Mouse (Mus musculus) liver, embryonic 14.5 days (tissue): Measurements from ENCODE around the gene Hoxd9. TPM values are rescaled to one million over a fixed set of nuclear protein-coding genes. Genes with fewer than 3 reads are reported as not detected.

Source experiments
- ATAC-seq: fragments of 200-750 bp; cut with Nextera tagmentation; 2 replicates; pipeline ENCODE4 v1.8.0; 2017; ENCODE audit warnings: moderate number of reproducible peaks, mild to moderate bottlenecking, moderate library complexity; ENCODE audit not compliant: insufficient read depth
- DNase-seq, 3 experiments: peaks; one replicate each; pipeline ENCODE4 v3.0.0-alpha.2; 2012 to 2013; ENCODE audit warnings: low read depth in 3 of 3, low spot score in 3 of 3
- H3K27ac ChIP-seq: fragments of 300-500 bp; sonication (generic); 2 replicates; pipeline ENCODE4 v1.5.1; 2014; ENCODE audit warnings: moderate library complexity, mild to moderate bottlenecking, control low read depth, inconsistent platforms
- H3K27me3 ChIP-seq: fragments of 300-500 bp; sonication (generic); 2 replicates; pipeline ENCODE4 v1.6.1; 2014; ENCODE audit warnings: mild to moderate bottlenecking, low read length, moderate library complexity; ENCODE audit not compliant: control insufficient read depth, insufficient read depth
- H3K36me3 ChIP-seq: fragments of 300-500 bp; sonication (generic); replicated peaks from 2 replicates; pipeline ENCODE4 v1.6.1; 2014; ENCODE audit warnings: low read depth; ENCODE audit not compliant: control insufficient read depth, insufficient read depth
- H3K4me1 ChIP-seq, 2 experiments: fragments of 200-500 bp in 1 of 2; fragments of 300-500 bp in 1 of 2; sonication (generic) in 1 of 2; replicated peaks; 2 replicates each; pipeline ENCODE4 v1.6.1; 2012 to 2014; ENCODE audit warnings: antibody characterized with exemption in 1 of 2, inconsistent platforms in 1 of 2, low read length in 1 of 2; ENCODE audit not compliant: control insufficient read depth in 2 of 2, insufficient read depth in 2 of 2
- H3K4me2 ChIP-seq: fragments of 300-500 bp; sonication (generic); 2 replicates; pipeline ENCODE4 v1.6.1; 2014; ENCODE audit warnings: low read depth, mild to moderate bottlenecking, control low read depth, moderate library complexity
- H3K4me3 ChIP-seq, 2 experiments: fragments of 200-500 bp in 1 of 2; fragments of 300-500 bp in 1 of 2; sonication (generic) in 1 of 2; 2 replicates each; pipeline ENCODE4 v1.5.1; 2012 to 2014; ENCODE audit warnings: low read depth in 2 of 2, low read length in 2 of 2, mild to moderate bottlenecking in 2 of 2, control low read depth in 1 of 2, inconsistent platforms in 1 of 2, moderate library complexity in 1 of 2; ENCODE audit not compliant: insufficient read depth in 1 of 2
- H3K9ac ChIP-seq: fragments of 300-500 bp; sonication (generic); replicated peaks from 2 replicates; pipeline ENCODE4 v1.6.1; 2014; ENCODE audit warnings: mild to moderate bottlenecking, control low read depth, moderate library complexity
- H3K9me3 ChIP-seq: fragments of 300-500 bp; sonication (generic); 2 replicates; pipeline ENCODE4 v1.6.1; 2016; ENCODE audit warnings: low read length, mixed read lengths; ENCODE audit not compliant: control insufficient read depth
- CTCF ChIP-seq: IDR thresholded peaks from 2 replicates; pipeline ENCODE4 v1.5.1; 2016; ENCODE audit warnings: antibody characterized with exemption, low read depth, control low read depth
- EP300 ChIP-seq: IDR thresholded peaks from 2 replicates; pipeline ENCODE4 v1.6.1; 2016; ENCODE audit warnings: antibody characterized with exemption, low read depth
- WGBS: fragments of 180-500 bp; shearing (Covaris S2); extraction: QIAGEN DNeasy Blood & Tissue Kit; methylation state at CpG from one replicate; pipeline ENCODE4 v1.1.7; 2014; ENCODE audit not compliant: insufficient replicate concordance; 5-methylcytosine and 5-hydroxymethylcytosine counted together
- polyA plus RNA-seq, 2 experiments: library from polyadenylated mRNA; depleted of rRNA in 1 of 2; stranded (reverse) in 1 of 2; unstranded in 1 of 2; fragments of >200 nt; fragmentation: Nextera tagmentation in 1 of 2; extraction: Ambion mirVana in 1 of 2; gene quantifications; 2 replicates each; pipeline versions ENCODE4 v1.2.1 to v1.2.3; 2012 to 2014

The Hoxd9 gene
- polyA plus RNA-seq, 2 experiments: 0.03 TPM; not detected in 1

- no peak for DNase-seq
- WGBS: 1% methylated on average over 47 of the region's 47 CpGs
- ATAC-seq: no peak
- peaks cover 100% of the 10 kb centered on the region for H3K27me3 ChIP-seq
- no peaks in the 10 kb centered on the region for H3K9me3 ChIP-seq
- H3K27ac ChIP-seq: no peak overlapping the region
- no peak overlapping the region for H3K4me2 ChIP-seq
- H3K9ac ChIP-seq: no peak overlapping the region
- H3K4me3 ChIP-seq: no peak overlapping the region
- TF ChIP-seq CTCF: no peak
- TF ChIP-seq EP300: no peak
- no peaks in the 10 kb centered on the region for H3K4me1 ChIP-seq
- H3K36me3 ChIP-seq: no peaks in the 10 kb centered on the region
Observed at GRCm38 (mm10) chr2:74658667-74659371, 38.7 kb upstream of the Hoxd9 start.

GRCm38 (mm10) chr2:74659507-74660005 lies 38.0 kb upstream of the Hoxd9 start, which contains the start of gene Evx2:
Evx2 (minus strand) TSS chr2:74659557.
- 5% methylated on average over 28 of the region's 28 CpGs for WGBS

GRCm38 (mm10) chr2:74660421-74661375 lies 36.8 kb upstream of the Hoxd9 start:
- H3K4me3 ChIP-seq: no peak overlapping the region
- no peak for DNase-seq
- no peak overlapping the region for H3K9ac ChIP-seq
- H3K27me3 ChIP-seq: peaks cover 99% of the 10 kb centered on the region
- no peak for TF ChIP-seq CTCF
- TF ChIP-seq EP300: no peak
- H3K4me2 ChIP-seq: no peak overlapping the region
- ATAC-seq: no peak
- H3K4me1 ChIP-seq: no peaks in the 10 kb centered on the region
- H3K9me3 ChIP-seq: no peaks in the 10 kb centered on the region
- no peak overlapping the region for H3K27ac ChIP-seq
- WGBS: 3% methylated on average over 30 of the region's 30 CpGs
- H3K36me3 ChIP-seq: no peaks in the 10 kb centered on the region

More at GRCm38 (mm10) chr2:74659507-74660005, 38.0 kb upstream of the Hoxd9 start, which contains the start of gene Evx2:
- Histone ChIP-seq H3K4me1 (no peaks in the 10 kb centered on the region), H3K27ac (no peak within 1 kb of the TSS), H3K9ac (no peak within 1 kb of the TSS), H3K36me3 (no peaks in the 10 kb centered on the region), H3K4me2 (no peak within 1 kb of the TSS), H3K9me3 (no peaks in the 10 kb centered on the region), H3K27me3 (peaks cover 100% of the 10 kb centered on the region), H3K4me3 (no peak within 1 kb of the TSS)
- ATAC-seq: no peak
- no peak for DNase-seq
- TF ChIP-seq EP300 (no peak), CTCF (no peak)

GRCm38 (mm10) chr2:74661685-74662084 lies 35.8 kb upstream of the Hoxd9 start:
- Histone ChIP-seq H3K9ac (no peak overlapping the region), H3K27me3 (peaks cover 99% of the 10 kb centered on the region), H3K9me3 (no peaks in the 10 kb centered on the region), H3K4me2 (no peak overlapping the region), H3K4me1 (no peaks in the 10 kb centered on the region), H3K27ac (no peak overlapping the region), H3K36me3 (no peaks in the 10 kb centered on the region), H3K4me3 (no peak overlapping the region)
- ATAC-seq (no peak), DNase-seq (no peak)
- 3% methylated on average over 14 of the region's 14 CpGs for WGBS
- TF ChIP-seq CTCF (peak; percentile 46; the same call in 1 of the 2 replicates), EP300 (no peak)
